In the genomic region with DNA sequence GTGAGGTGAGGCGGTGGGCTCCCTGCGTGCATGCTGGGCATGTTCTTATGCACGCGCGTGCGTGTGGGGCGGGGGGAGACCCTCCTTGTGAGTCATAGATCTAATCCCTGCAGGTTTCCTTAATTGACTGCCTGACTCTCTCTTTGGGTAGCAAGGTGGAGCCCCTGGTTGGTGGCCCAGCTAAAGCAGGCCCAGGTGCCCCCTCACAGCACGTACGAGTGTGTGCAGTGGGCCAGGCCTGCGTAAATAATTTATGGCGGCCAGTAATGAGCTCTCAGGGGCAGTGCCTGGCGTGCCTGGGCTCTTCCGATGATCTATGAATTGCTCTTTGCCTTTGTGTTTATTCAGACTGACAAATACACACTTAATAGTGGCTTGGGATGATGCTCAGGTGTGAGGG, we compare ENCODE assay signal across 23 mouse cellular contexts.
DNase-seq lines count a peak whose midpoint lies in the region; ATAC-seq lines count a peak whose summit lies in the region.
"Had no signal": no experiment of that assay in that cellular context is flagged by ENCODE, and none has a peak within 500 bp of the region (broad histone marks: within the 10 kb centered on the region; RNA-seq: fewer than 3 reads in every experiment).

No protein-coding gene starts in this region.

- H3K27ac ChIP-seq in forebrain, embryonic 11.5 days (ENCODE audit: low read depth, low read length), result 0 out of 2 replicates have a peak overlapping the region, but pooled peaks have one; percentile 6
- H3K27ac ChIP-seq in forebrain, embryonic 15.5 days (replicated peaks), result no peak overlapping the region
- H3K27ac ChIP-seq in hindbrain, embryonic 11.5 days (ENCODE audit: low read depth, low read length), result peak overlapping the region; percentile 62
- H3K27ac ChIP-seq in midbrain, embryonic 11.5 days (ENCODE audit: low read depth, low read length), result no peak overlapping the region; the same call in 1 of the 2 replicates
- peak overlapping the region; percentile 79 for H3K27ac ChIP-seq in neural tube, embryonic 14.5 days (ENCODE audit: low read depth, low read length)
- H3K27ac ChIP-seq: embryonic facial prominence, embryonic 15.5 days; heart, embryonic 10.5 days; liver, embryonic 14.5 days; stomach, embryonic 15.5 days had no signal

- no peak overlapping the region for H3K4me3 ChIP-seq in forebrain, embryonic 11.5 days (ENCODE audit: low read depth, low read length)
- no peak overlapping the region for H3K4me3 ChIP-seq in forebrain, embryonic 15.5 days
- H3K4me3 ChIP-seq in hindbrain, embryonic 11.5 days (ENCODE audit: low read depth, low read length), result no peak overlapping the region
- H3K4me3 ChIP-seq in midbrain, embryonic 11.5 days (ENCODE audit: low read depth, low read length), result no peak overlapping the region
- no peak overlapping the region for H3K4me3 ChIP-seq in neural tube, embryonic 14.5 days (ENCODE audit: low read depth, low read length)
- H3K4me3 ChIP-seq: embryonic facial prominence, embryonic 15.5 days; heart, embryonic 10.5 days; stomach, embryonic 15.5 days had no signal

- 69% methylated on average over 13 of the region's 13 CpGs for WGBS in forebrain, embryonic 11.5 days
- WGBS in forebrain, embryonic 15.5 days, result 45% methylated on average over 13 of the region's 13 CpGs
- WGBS in hindbrain, embryonic 11.5 days, result 70% methylated on average over 13 of the region's 13 CpGs
- 71% methylated on average over 13 of the region's 13 CpGs for WGBS in midbrain, embryonic 11.5 days
- WGBS in neural tube, embryonic 14.5 days, result 23% methylated on average over 13 of the region's 13 CpGs

- 0 out of 2 replicates have a peak, but pooled peaks have one; percentile 33 for ATAC-seq in forebrain, embryonic 11.5 days (replicated peaks; ENCODE audit: low FRiP score)
- ATAC-seq in forebrain, embryonic 15.5 days (replicated peaks), result no peak; the same call in 1 of the 2 replicates
- ATAC-seq in hindbrain, embryonic 11.5 days (ENCODE audit: low FRiP score), result peak; percentile 44
- ATAC-seq in midbrain, embryonic 11.5 days (ENCODE audit: low FRiP score), result peak; percentile 57; the same call in 1 of the 2 replicates
- peak; percentile 73 for ATAC-seq in neural tube, embryonic 14.5 days (ENCODE audit: low read depth)
- ATAC-seq: activated CD4-positive, CD25-positive, alpha-beta regulatory T cell, adult 4 months; intestine, postnatal 0 days; lung, postnatal 0 days had no signal

- H3K36me3 ChIP-seq in forebrain, embryonic 11.5 days (ENCODE audit: control insufficient read depth, insufficient read depth, low read length), result no peaks in the 10 kb centered on the region
- H3K36me3 ChIP-seq in forebrain, embryonic 15.5 days, result no peaks in the 10 kb centered on the region
- H3K36me3 ChIP-seq in hindbrain, embryonic 11.5 days (ENCODE audit: control insufficient read depth, insufficient read depth, low read length), result no peaks in the 10 kb centered on the region
- H3K36me3 ChIP-seq in midbrain, embryonic 11.5 days (ENCODE audit: control insufficient read depth, insufficient read depth, low read length), result no peaks in the 10 kb centered on the region
- H3K36me3 ChIP-seq in neural tube, embryonic 14.5 days (ENCODE audit: control insufficient read depth, insufficient read depth, low read length), result no peaks in the 10 kb centered on the region
- H3K36me3 ChIP-seq: embryonic facial prominence, embryonic 15.5 days; heart, embryonic 10.5 days; stomach, embryonic 15.5 days had no signal

- no peaks in the 10 kb centered on the region for H3K27me3 ChIP-seq in forebrain, embryonic 11.5 days (ENCODE audit: control insufficient read depth, insufficient read depth, low read length)
- no peaks in the 10 kb centered on the region for H3K27me3 ChIP-seq in forebrain, embryonic 15.5 days
- no peaks in the 10 kb centered on the region for H3K27me3 ChIP-seq in hindbrain, embryonic 11.5 days (ENCODE audit: control insufficient read depth, insufficient read depth, low read length)
- no peaks in the 10 kb centered on the region for H3K27me3 ChIP-seq in midbrain, embryonic 11.5 days (ENCODE audit: control insufficient read depth, insufficient read depth, low read length)
- H3K27me3 ChIP-seq in neural tube, embryonic 14.5 days (ENCODE audit: control insufficient read depth, insufficient read depth, low read length), result no peaks in the 10 kb centered on the region
- H3K27me3 ChIP-seq: CH12.LX; embryonic facial prominence, embryonic 15.5 days; stomach, embryonic 15.5 days had no signal

- H3K4me2 ChIP-seq in forebrain, embryonic 11.5 days (ENCODE audit: low read depth, low read length, severe bottlenecking), result no peak overlapping the region
- H3K4me2 ChIP-seq in forebrain, embryonic 15.5 days (replicated peaks), result no peak overlapping the region
- H3K4me2 ChIP-seq in hindbrain, embryonic 11.5 days (replicated peaks; ENCODE audit: low read depth, low read length), result no peak overlapping the region
- H3K4me2 ChIP-seq in midbrain, embryonic 11.5 days, result no peak overlapping the region
- H3K4me2 ChIP-seq in neural tube, embryonic 14.5 days (ENCODE audit: low read depth, low read length), result 0 out of 2 replicates have a peak overlapping the region, but pooled peaks have one; percentile 7
- H3K4me2 ChIP-seq: embryonic facial prominence, embryonic 15.5 days; stomach, embryonic 15.5 days had no signal

- no peaks in the 10 kb centered on the region for H3K9me3 ChIP-seq in forebrain, embryonic 11.5 days (ENCODE audit: control insufficient read depth, low read length)
- no peaks in the 10 kb centered on the region for H3K9me3 ChIP-seq in forebrain, embryonic 15.5 days
- no peaks in the 10 kb centered on the region for H3K9me3 ChIP-seq in hindbrain, embryonic 11.5 days (ENCODE audit: control insufficient read depth, low read length)
- H3K9me3 ChIP-seq in midbrain, embryonic 11.5 days (ENCODE audit: control insufficient read depth, low read length), result no peaks in the 10 kb centered on the region
- no peaks in the 10 kb centered on the region for H3K9me3 ChIP-seq in neural tube, embryonic 14.5 days (ENCODE audit: control insufficient read depth, low read length)
- H3K9me3 ChIP-seq: embryonic facial prominence, embryonic 15.5 days; heart, embryonic 10.5 days; stomach, embryonic 15.5 days had no signal

- DNase-seq in forebrain, embryonic 11.5 days (ENCODE audit: low spot score), result no peak
- no peak for DNase-seq in hindbrain, embryonic 11.5 days (ENCODE audit: low spot score)
- no peak for DNase-seq in midbrain, embryonic 11.5 days (ENCODE audit: low spot score, missing footprints)
- DNase-seq in frontal cortex, postnatal 10 days (ENCODE audit: low spot score in 2 of 2), result no peak
- no peak for DNase-seq in layer of hippocampus, postnatal 14 days (ENCODE audit: low spot score in 2 of 2)
- no peak for DNase-seq in left cerebral cortex, postnatal 14 days (ENCODE audit: low spot score in 2 of 2)
- DNase-seq: adrenal gland, postnatal 25 days; cerebellum, postnatal 25 days; gastrocnemius, postnatal 25 days; kidney, postnatal 10 days; layer of hippocampus, adult 9-11 months; right cerebral cortex, adult 18-20 months; spleen, adult 18-20 months had no signal

- peaks cover 12% of the 10 kb centered on the region for H3K4me1 ChIP-seq in forebrain, embryonic 11.5 days (replicated peaks; ENCODE audit: control insufficient read depth, insufficient read depth, low read length)
- peaks cover 20% of the 10 kb centered on the region for H3K4me1 ChIP-seq in forebrain, embryonic 15.5 days
- peaks cover 9% of the 10 kb centered on the region for H3K4me1 ChIP-seq in hindbrain, embryonic 11.5 days (replicated peaks; ENCODE audit: control insufficient read depth, insufficient read depth, low read length)
- H3K4me1 ChIP-seq in midbrain, embryonic 11.5 days (ENCODE audit: control insufficient read depth, insufficient read depth, low read length), result peaks cover 3% of the 10 kb centered on the region; the same call in 1 of the 2 replicates
- peaks cover 42% of the 10 kb centered on the region for H3K4me1 ChIP-seq in neural tube, embryonic 14.5 days (ENCODE audit: control insufficient read depth, insufficient read depth, low read length)

- intact Hi-C loops in left cerebral cortex, postnatal 14 days (cut with DNase I), result no loop called here

- H3K9ac ChIP-seq in forebrain, embryonic 11.5 days (ENCODE audit: low read length), result no peak overlapping the region
- no peak overlapping the region for H3K9ac ChIP-seq in forebrain, embryonic 15.5 days (replicated peaks)
- H3K9ac ChIP-seq in hindbrain, embryonic 11.5 days (ENCODE audit: low read depth, low read length), result no peak overlapping the region
- peak overlapping the region; percentile 9; the same call in 1 of the 2 replicates for H3K9ac ChIP-seq in midbrain, embryonic 11.5 days (ENCODE audit: low read length)
- H3K9ac ChIP-seq in neural tube, embryonic 14.5 days (replicated peaks; ENCODE audit: low read depth, low read length), result 0 out of 2 replicates have a peak overlapping the region, but pooled peaks have one; percentile 26
- H3K9ac ChIP-seq: embryonic facial prominence, embryonic 15.5 days; liver, embryonic 14.5 days; stomach, embryonic 15.5 days had no signal

Comparison
In these comparisons a context has a peak if more than half of its experiments do, and no peak if none do; other contexts are left out.
1. H3K27ac ChIP-seq: peak in forebrain, embryonic 11.5 days (single experiment), hindbrain, embryonic 11.5 days (single experiment) and neural tube, embryonic 14.5 days (single experiment); none in forebrain, embryonic 15.5 days (single experiment) and midbrain, embryonic 11.5 days (single experiment).
2. H3K9ac ChIP-seq: peak in midbrain, embryonic 11.5 days (single experiment) and neural tube, embryonic 14.5 days (single experiment); none in forebrain, embryonic 11.5 days (single experiment), forebrain, embryonic 15.5 days (single experiment) and hindbrain, embryonic 11.5 days (single experiment).